Mouse (Mus musculus): ENCODE data around the gene Add3. TPM values are rescaled to one million over a fixed set of nuclear protein-coding genes. Genes with fewer than 3 reads are reported as not detected.

Gene Add3
- polyA plus RNA-seq, 2 experiments = 53.0 to 89.5 TPM

GRCm38 (mm10) chr19:53199711-53200110 lies 59.5 kb downstream of the Add3 start:
- Histone ChIP-seq H3K9ac (ENCODE audit: low read depth, low read length, severe bottlenecking) (no peak overlapping the region), H3K4me3 (replicated peaks; ENCODE audit: low read length) (no peak overlapping the region), H3K4me2 (replicated peaks; ENCODE audit: low read depth, low read length, severe bottlenecking) (no peak overlapping the region), H3K9me3 (ENCODE audit: control insufficient read depth, low read length) (no peaks in the 10 kb centered on the region), H3K36me3 (ENCODE audit: control insufficient read depth, insufficient read depth, low read length) (no peaks in the 10 kb centered on the region; the same call in 1 of the 2 replicates), H3K4me1 (ENCODE audit: control insufficient read depth, insufficient read depth, low read length) (peaks cover under 1% of the 10 kb centered on the region; the same call in 1 of the 2 replicates), H3K27me3 (ENCODE audit: control insufficient read depth, insufficient read depth, low read length) (no peaks in the 10 kb centered on the region), H3K27ac (replicated peaks; ENCODE audit: low read depth, low read length) (no peak overlapping the region)
- ATAC-seq (ENCODE audit: low FRiP score, low read depth) = no peak
- TF ChIP-seq POLR2A (IDR thresholded peaks at IDR 0.05; ENCODE audit: borderline replicate concordance, extremely low read depth, insufficient read depth, insufficient read length) = no peak
- DNase-seq (ENCODE audit: low spot score) = no peak
- 94% methylated on average over 9 of the region's 9 CpGs for whole genome bisulfite sequencing

DNA sequence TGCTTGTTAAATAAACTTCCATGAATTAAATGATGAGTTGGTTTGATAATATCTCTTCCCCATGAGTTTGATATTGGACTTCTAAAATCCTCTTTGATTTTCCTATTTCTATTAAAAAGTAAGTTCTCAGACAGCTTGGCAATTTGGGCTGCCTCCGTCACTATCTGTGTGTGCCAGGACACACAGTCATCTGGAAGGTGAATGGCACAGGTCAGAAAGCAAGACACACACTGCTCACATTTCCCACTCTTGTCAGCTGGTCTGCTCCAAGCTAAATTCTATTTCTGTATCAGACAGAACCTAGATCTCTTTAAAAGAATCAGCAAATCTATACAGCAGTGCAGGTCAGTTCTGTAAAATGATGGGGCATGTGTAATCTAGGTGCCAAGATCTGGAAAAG lies 61.9 kb downstream of the Add3 start:
- Histone ChIP-seq H3K9ac (ENCODE audit: low read depth, low read length, severe bottlenecking) (no peak overlapping the region), H3K4me2 (replicated peaks; ENCODE audit: low read depth, low read length, severe bottlenecking) (no peak overlapping the region), H3K27me3 (ENCODE audit: control insufficient read depth, insufficient read depth, low read length) (no peaks in the 10 kb centered on the region), H3K4me1 (ENCODE audit: control insufficient read depth, insufficient read depth, low read length) (no peaks in the 10 kb centered on the region), H3K4me3 (replicated peaks; ENCODE audit: low read length) (no peak overlapping the region), H3K27ac (replicated peaks; ENCODE audit: low read depth, low read length) (no peak overlapping the region), H3K9me3 (ENCODE audit: control insufficient read depth, low read length) (no peaks in the 10 kb centered on the region), H3K36me3 (ENCODE audit: control insufficient read depth, insufficient read depth, low read length) (no peaks in the 10 kb centered on the region; the same call in 1 of the 2 replicates)
- no peak for TF ChIP-seq POLR2A (IDR thresholded peaks at IDR 0.05; ENCODE audit: borderline replicate concordance, extremely low read depth, insufficient read depth, insufficient read length)
- DNase-seq (ENCODE audit: low spot score) = no peak
- no peak for ATAC-seq (ENCODE audit: low FRiP score, low read depth)
- 93% methylated on average over 1 of the region's 1 CpGs for WGBS

DNA sequence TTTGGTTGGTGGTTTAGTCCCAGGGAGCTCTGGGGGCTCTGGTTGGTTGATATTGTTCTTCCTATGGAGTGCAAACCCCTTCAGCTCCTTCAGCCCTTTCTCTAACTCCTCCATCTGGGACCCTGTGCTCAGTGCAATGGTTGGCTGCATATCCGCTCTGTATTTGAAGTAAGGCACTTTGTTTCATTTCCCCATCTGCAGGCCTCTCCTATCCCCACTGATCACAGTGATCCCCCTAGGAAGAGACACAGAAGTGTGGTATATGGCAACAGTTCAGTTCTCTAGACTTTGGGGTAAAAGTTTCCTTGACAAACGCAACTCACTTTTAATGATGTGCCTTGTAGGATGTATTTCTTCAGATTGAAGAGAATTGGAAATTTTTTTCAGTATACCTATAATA lies 66.7 kb downstream of the Add3 start:
- Histone ChIP-seq H3K4me2 (replicated peaks; ENCODE audit: low read depth, low read length, severe bottlenecking) (no peak overlapping the region), H3K36me3 (ENCODE audit: control insufficient read depth, insufficient read depth, low read length) (no peaks in the 10 kb centered on the region; the same call in 1 of the 2 replicates), H3K27me3 (ENCODE audit: control insufficient read depth, insufficient read depth, low read length) (no peaks in the 10 kb centered on the region), H3K9me3 (ENCODE audit: control insufficient read depth, low read length) (no peaks in the 10 kb centered on the region), H3K9ac (ENCODE audit: low read depth, low read length, severe bottlenecking) (no peak overlapping the region), H3K27ac (replicated peaks; ENCODE audit: low read depth, low read length) (no peak overlapping the region), H3K4me3 (replicated peaks; ENCODE audit: low read length) (no peak overlapping the region), H3K4me1 (ENCODE audit: control insufficient read depth, insufficient read depth, low read length) (peaks cover 6% of the 10 kb centered on the region)
- ATAC-seq (ENCODE audit: low FRiP score, low read depth) (no peak), DNase-seq (ENCODE audit: low spot score) (no peak)
- no peak for TF ChIP-seq POLR2A (IDR thresholded peaks at IDR 0.05; ENCODE audit: borderline replicate concordance, extremely low read depth, insufficient read depth, insufficient read length)
- 92% methylated on average over 2 of the region's 2 CpGs for WGBS

GRCm38 (mm10) chr19:53208830-53209229 lies 68.6 kb downstream of the Add3 start:
- 75% methylated on average over 7 of the region's 7 CpGs for WGBS
- H3K4me3 ChIP-seq (replicated peaks; ENCODE audit: low read length) = no peak overlapping the region
- no peaks in the 10 kb centered on the region for H3K9me3 ChIP-seq (ENCODE audit: control insufficient read depth, low read length)
- no peaks in the 10 kb centered on the region for H3K36me3 ChIP-seq (ENCODE audit: control insufficient read depth, insufficient read depth, low read length)
- no peaks in the 10 kb centered on the region for H3K27me3 ChIP-seq (ENCODE audit: control insufficient read depth, insufficient read depth, low read length)
- no peak for TF ChIP-seq POLR2A (IDR thresholded peaks at IDR 0.05; ENCODE audit: borderline replicate concordance, extremely low read depth, insufficient read depth, insufficient read length)
- H3K9ac ChIP-seq (ENCODE audit: low read depth, low read length, severe bottlenecking) = no peak overlapping the region
- DNase-seq (ENCODE audit: low spot score) (no peak), ATAC-seq (ENCODE audit: low FRiP score, low read depth) (no peak)
- no peak overlapping the region for H3K27ac ChIP-seq (replicated peaks; ENCODE audit: low read depth, low read length)
- H3K4me2 ChIP-seq (replicated peaks; ENCODE audit: low read depth, low read length, severe bottlenecking) = no peak overlapping the region
- peaks cover 8% of the 10 kb centered on the region for H3K4me1 ChIP-seq (ENCODE audit: control insufficient read depth, insufficient read depth, low read length)

DNA sequence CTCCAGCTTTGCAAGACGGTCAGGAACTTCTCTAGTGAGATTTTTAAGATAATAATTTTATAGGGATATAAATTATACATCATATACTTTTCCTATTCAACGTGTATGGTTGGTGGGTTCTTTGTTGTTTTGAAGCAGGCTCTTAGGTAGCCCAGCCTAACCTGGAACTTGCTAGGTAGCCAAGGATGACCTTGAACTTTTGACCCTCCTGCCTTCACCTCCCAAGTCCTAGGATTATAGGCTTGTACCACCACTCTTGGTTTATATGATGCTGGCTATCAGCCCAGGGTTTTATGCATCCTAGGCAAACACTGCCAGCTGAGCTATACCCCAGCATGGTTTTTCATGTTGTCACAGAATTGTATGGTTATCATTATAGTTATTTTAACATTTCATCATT lies 70.0 kb downstream of the Add3 start:
- no peak overlapping the region for H3K4me2 ChIP-seq (replicated peaks; ENCODE audit: low read depth, low read length, severe bottlenecking)
- no peak overlapping the region for H3K4me3 ChIP-seq (replicated peaks; ENCODE audit: low read length)
- no peaks in the 10 kb centered on the region for H3K27me3 ChIP-seq (ENCODE audit: control insufficient read depth, insufficient read depth, low read length)
- 41% methylated on average over 2 of the region's 2 CpGs for WGBS
- H3K9ac ChIP-seq (ENCODE audit: low read depth, low read length, severe bottlenecking) = no peak overlapping the region
- no peak for TF ChIP-seq POLR2A (IDR thresholded peaks at IDR 0.05; ENCODE audit: borderline replicate concordance, extremely low read depth, insufficient read depth, insufficient read length)
- no peak for ATAC-seq (ENCODE audit: low FRiP score, low read depth)
- H3K36me3 ChIP-seq (ENCODE audit: control insufficient read depth, insufficient read depth, low read length) = no peaks in the 10 kb centered on the region
- DNase-seq (ENCODE audit: low spot score) = no peak
- H3K27ac ChIP-seq (replicated peaks; ENCODE audit: low read depth, low read length) = no peak overlapping the region
- H3K9me3 ChIP-seq (ENCODE audit: control insufficient read depth, low read length) = no peaks in the 10 kb centered on the region
- peaks cover 8% of the 10 kb centered on the region for H3K4me1 ChIP-seq (ENCODE audit: control insufficient read depth, insufficient read depth, low read length)

DNA sequence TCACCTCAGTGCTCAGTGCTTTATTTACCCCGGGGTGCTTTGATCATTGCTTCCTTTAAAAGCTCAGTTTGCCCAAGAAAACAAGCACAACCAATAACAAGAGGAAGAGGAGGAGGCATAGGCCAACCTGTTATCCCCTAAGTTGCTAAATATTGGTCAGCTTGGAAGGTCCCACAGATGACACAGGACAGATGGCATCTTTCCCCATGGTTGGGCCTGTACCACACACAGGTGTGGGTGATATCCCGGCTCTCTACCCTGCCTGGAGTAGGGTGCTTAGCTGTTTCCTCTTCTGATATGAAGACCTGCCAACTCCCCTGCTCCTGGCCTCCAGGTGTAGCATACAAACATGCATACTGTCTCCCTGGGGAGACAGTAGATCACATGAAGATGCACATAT lies 75.1 kb downstream of the Add3 start:
- H3K4me1 ChIP-seq (ENCODE audit: control insufficient read depth, insufficient read depth, low read length) = peaks cover 4% of the 10 kb centered on the region; the same call in 1 of the 2 replicates
- 78% methylated on average over 2 of the region's 2 CpGs for WGBS
- H3K27ac ChIP-seq (replicated peaks; ENCODE audit: low read depth, low read length) = no peak overlapping the region
- H3K4me3 ChIP-seq (replicated peaks; ENCODE audit: low read length) = no peak overlapping the region
- no peak overlapping the region for H3K4me2 ChIP-seq (replicated peaks; ENCODE audit: low read depth, low read length, severe bottlenecking)
- no peak for TF ChIP-seq POLR2A (IDR thresholded peaks at IDR 0.05; ENCODE audit: borderline replicate concordance, extremely low read depth, insufficient read depth, insufficient read length)
- H3K27me3 ChIP-seq (ENCODE audit: control insufficient read depth, insufficient read depth, low read length) = no peaks in the 10 kb centered on the region
- ATAC-seq (ENCODE audit: low FRiP score, low read depth) (no peak), DNase-seq (ENCODE audit: low spot score) (no peak)
- H3K9me3 ChIP-seq (ENCODE audit: control insufficient read depth, low read length) = no peaks in the 10 kb centered on the region
- H3K9ac ChIP-seq (ENCODE audit: low read depth, low read length, severe bottlenecking) = no peak overlapping the region
- H3K36me3 ChIP-seq (ENCODE audit: control insufficient read depth, insufficient read depth, low read length) = peaks cover 16% of the 10 kb centered on the region
